Mouse (Mus musculus): ENCODE measurements around the gene Slc34a1. TPM values are rescaled to one million over a fixed set of nuclear protein-coding genes. Genes with fewer than 3 reads are reported as not detected.
"Not testable (repeated sequence)": the region's sequence is repeated elsewhere in the genome, so short reads cannot be mapped to it uniquely, and the experiment has no call there.

The Slc34a1 gene
- total and polyA plus RNA-seq, 3 experiments = 0.93 TPM; not detected in 2

GRCm38 (mm10) chr13:55431889-55432685 is 34.1 kb downstream of the Slc34a1 start:
- Histone ChIP-seq H3K4me3 (ENCODE audit: low read depth, low read length) (no peak overlapping the region), H3K36me3 (replicated peaks) (no peaks in the 10 kb centered on the region), H3K27me3 (ENCODE audit: insufficient read depth, low read length) (peaks cover 28% of the 10 kb centered on the region), H3K9me3 (replicated peaks) (no peaks in the 10 kb centered on the region), H3K4me1 (ENCODE audit: insufficient read depth, low read depth, low read length) (peaks cover 7% of the 10 kb centered on the region)
- no peak for ATAC-seq (ENCODE audit: extremely low read depth, insufficient number of reproducible peaks, low FRiP score, poor library complexity, severe bottlenecking)
- DNase-seq (ENCODE audit: low spot score) = no peak
- TF ChIP-seq POLR2AphosphoS5 (IDR thresholded peaks at IDR 0.05; ENCODE audit: insufficient replicate concordance, low read depth, low read length) (no peak), TAL1 (conservative IDR thresholded peaks at IDR 0.05; ENCODE audit: low read depth, low read length) (no peak), GATA2 (IDR thresholded peaks at IDR 0.05; ENCODE audit: borderline replicate concordance, low read depth, low read length) (no peak), CTCF (IDR thresholded peaks at IDR 0.05; ENCODE audit: low read depth, low read length) (no peak), GATA1 (IDR thresholded peaks at IDR 0.05; ENCODE audit: borderline replicate concordance, low read length) (no peak)

- not testable (repeated sequence) for H3K36me3 ChIP-seq (replicated peaks); H3K9me3 ChIP-seq (replicated peaks); ATAC-seq (ENCODE audit: extremely low read depth, insufficient number of reproducible peaks, low FRiP score, poor library complexity, severe bottlenecking); H3K4me1 ChIP-seq (ENCODE audit: insufficient read depth, low read depth, low read length); H3K4me3 ChIP-seq (ENCODE audit: low read depth, low read length); DNase-seq (ENCODE audit: low spot score)
- peaks cover 20% of the 10 kb centered on the region for H3K27me3 ChIP-seq (ENCODE audit: insufficient read depth, low read length)
These were observed 39.2 kb downstream of the Slc34a1 start for GRCm38 (mm10) chr13:55437111-55437629.

DNA sequence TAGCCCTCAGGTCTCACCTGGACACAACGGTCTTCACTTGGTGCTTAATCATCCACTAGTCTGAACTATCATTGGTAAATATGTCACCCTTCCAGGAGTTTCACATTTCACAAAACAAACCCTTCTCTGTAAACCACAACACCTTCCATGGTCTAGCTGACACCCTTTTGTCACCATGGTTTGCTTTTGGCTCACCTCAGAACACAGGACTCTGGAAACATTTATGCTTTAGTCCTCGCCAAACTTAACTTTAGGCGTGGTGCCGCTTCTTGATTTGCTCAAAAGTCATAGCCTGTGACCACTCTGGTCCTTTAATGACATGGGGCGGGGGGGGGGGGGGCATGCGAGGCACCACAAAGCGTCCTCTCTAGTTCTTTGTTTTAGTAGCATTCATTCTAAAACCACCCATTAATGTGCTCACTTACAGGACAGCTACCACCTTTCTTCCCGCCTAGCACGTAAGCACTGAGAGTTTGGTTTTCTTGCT is 45.9 kb downstream of the Slc34a1 start:
- Histone ChIP-seq H3K36me3 (replicated peaks) (peaks cover 25% of the 10 kb centered on the region), H3K9me3 (replicated peaks) (no peaks in the 10 kb centered on the region), H3K4me3 (ENCODE audit: low read depth, low read length) (peak overlapping the region; percentile 88; the same call in 1 of the 2 replicates), H3K27me3 (ENCODE audit: insufficient read depth, low read length) (peaks cover 13% of the 10 kb centered on the region), H3K4me1 (ENCODE audit: insufficient read depth, low read depth, low read length) (peaks cover 45% of the 10 kb centered on the region)
- ATAC-seq (ENCODE audit: extremely low read depth, insufficient number of reproducible peaks, low FRiP score, poor library complexity, severe bottlenecking) = no peak
- TF ChIP-seq TAL1 (conservative IDR thresholded peaks at IDR 0.05; ENCODE audit: low read depth, low read length) (no peak), POLR2AphosphoS5 (IDR thresholded peaks at IDR 0.05; ENCODE audit: insufficient replicate concordance, low read depth, low read length) (no peak), CTCF (IDR thresholded peaks at IDR 0.05; ENCODE audit: low read depth, low read length) (no peak), GATA2 (IDR thresholded peaks at IDR 0.05; ENCODE audit: borderline replicate concordance, low read depth, low read length) (no peak), GATA1 (IDR thresholded peaks at IDR 0.05; ENCODE audit: borderline replicate concordance, low read length) (no peak)
- no peak for DNase-seq (ENCODE audit: low spot score)

DNA sequence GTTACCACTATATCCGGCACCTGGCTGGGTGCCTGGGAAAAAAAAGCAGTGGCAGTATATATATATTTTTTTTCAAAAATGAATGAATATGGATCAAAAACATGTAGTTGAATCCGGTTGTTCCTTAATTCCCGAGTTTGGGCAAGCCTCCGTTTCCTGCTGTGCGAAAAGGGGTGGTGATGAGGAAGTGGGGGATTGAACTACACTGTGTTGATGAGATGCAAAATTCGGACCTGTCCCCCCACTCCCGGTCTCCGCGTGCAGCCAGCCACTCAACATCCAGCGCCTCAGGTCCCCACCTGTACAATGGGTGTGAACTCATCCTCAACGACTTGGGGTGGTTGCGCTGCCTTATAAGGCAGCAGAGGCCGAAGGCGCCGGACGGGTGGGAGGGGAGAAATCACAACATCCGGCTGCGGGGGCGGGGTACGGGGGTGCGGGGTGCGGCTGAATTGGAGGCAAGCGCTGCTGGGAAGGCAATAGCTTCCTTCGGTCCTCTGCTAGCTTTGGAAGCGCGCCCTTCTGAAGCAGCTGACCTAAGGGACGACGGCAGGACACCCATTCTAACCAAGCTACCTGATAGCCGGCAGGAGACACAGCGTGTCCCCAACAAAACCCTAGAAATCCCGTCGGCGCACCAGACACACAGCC is 46.4 kb downstream of the Slc34a1 start:
- Histone ChIP-seq H3K9me3 (replicated peaks) (no peaks in the 10 kb centered on the region), H3K4me3 (ENCODE audit: low read depth, low read length) (peak overlapping the region; percentile 88), H3K36me3 (replicated peaks) (peaks cover 30% of the 10 kb centered on the region), H3K27me3 (ENCODE audit: insufficient read depth, low read length) (peaks cover 9% of the 10 kb centered on the region), H3K4me1 (ENCODE audit: insufficient read depth, low read depth, low read length) (peaks cover 51% of the 10 kb centered on the region)
- TF ChIP-seq TAL1 (conservative IDR thresholded peaks at IDR 0.05; ENCODE audit: low read depth, low read length) = no peak
- TF ChIP-seq CTCF (IDR thresholded peaks at IDR 0.05; ENCODE audit: low read depth, low read length) = no peak
- no peak for TF ChIP-seq GATA1 (IDR thresholded peaks at IDR 0.05; ENCODE audit: borderline replicate concordance, low read length)
- no peak for TF ChIP-seq POLR2AphosphoS5 (IDR thresholded peaks at IDR 0.05; ENCODE audit: insufficient replicate concordance, low read depth, low read length)
- no peak for TF ChIP-seq GATA2 (IDR thresholded peaks at IDR 0.05; ENCODE audit: borderline replicate concordance, low read depth, low read length)
- ATAC-seq (ENCODE audit: extremely low read depth, insufficient number of reproducible peaks, low FRiP score, poor library complexity, severe bottlenecking) = 0 out of 2 replicates have a peak, but pooled peaks have one; percentile 2
- peak; percentile 84 for DNase-seq (ENCODE audit: low spot score)

- H3K9me3 ChIP-seq (replicated peaks) = no peaks in the 10 kb centered on the region
- peak; percentile 87 for ATAC-seq (ENCODE audit: extremely low read depth, insufficient number of reproducible peaks, low FRiP score, poor library complexity, severe bottlenecking)
- peaks cover 56% of the 10 kb centered on the region for H3K4me1 ChIP-seq (ENCODE audit: insufficient read depth, low read depth, low read length)
These were observed 46.9 kb downstream of the Slc34a1 start, which contains the start of gene Grk6 for GRCm38 (mm10) chr13:55444937-55445315. TSS of gene Grk6 (plus strand) at chr13:55445072.

More at GRCm38 (mm10) chr13:55444937-55445315, 46.9 kb downstream of the Slc34a1 start, which contains the start of gene Grk6:
- TF ChIP-seq GATA2 (IDR thresholded peaks at IDR 0.05; ENCODE audit: borderline replicate concordance, low read depth, low read length) (no peak), CTCF (IDR thresholded peaks at IDR 0.05; ENCODE audit: low read depth, low read length) (no peak), GATA1 (IDR thresholded peaks at IDR 0.05; ENCODE audit: borderline replicate concordance, low read length) (no peak), POLR2AphosphoS5 (IDR thresholded peaks at IDR 0.05; ENCODE audit: insufficient replicate concordance, low read depth, low read length) (no peak), TAL1 (conservative IDR thresholded peaks at IDR 0.05; ENCODE audit: low read depth, low read length) (no peak)
- Histone ChIP-seq H3K36me3 (replicated peaks) (peaks cover 36% of the 10 kb centered on the region), H3K4me3 (ENCODE audit: low read depth, low read length) (peak within 1 kb of the TSS; percentile 88), H3K27me3 (ENCODE audit: insufficient read depth, low read length) (peaks cover 9% of the 10 kb centered on the region)
- peak; percentile 96 for DNase-seq (ENCODE audit: low spot score)
